In genomic region chr7:111297174-111297902, GRCm38 (mm10) we compare ENCODE assay signal across 8 mouse cellular contexts.
DNase-seq lines count a peak whose midpoint lies in the region; ATAC-seq and TF ChIP-seq lines count a peak whose summit lies in the region.

No protein-coding gene starts in this region.

- H3K27ac ChIP-seq in kidney, adult 2 months (ENCODE audit: insufficient read depth, low read depth, low read length): no peak overlapping the region
- no peak overlapping the region for H3K27ac ChIP-seq in cerebellum, adult 2 months (ENCODE audit: insufficient read depth, low read length)
- no peak overlapping the region for H3K27ac ChIP-seq in hindbrain, postnatal 0 days
- no peak overlapping the region for H3K27ac ChIP-seq in midbrain, embryonic 14.5 days (replicated peaks; ENCODE audit: low read depth, low read length)
- no peak overlapping the region for H3K27ac ChIP-seq in stomach, postnatal 0 days (replicated peaks)
- no peak overlapping the region for H3K27ac ChIP-seq in intestine, embryonic 16.5 days (ENCODE audit: low read length)

- no peaks in the 10 kb centered on the region for H3K27me3 ChIP-seq in kidney, adult 2 months (replicated peaks; ENCODE audit: control insufficient read depth, insufficient read depth, low read length)
- no peaks in the 10 kb centered on the region for H3K27me3 ChIP-seq in cerebellum, adult 2 months (ENCODE audit: control insufficient read depth, insufficient read depth, low read length)
- no peaks in the 10 kb centered on the region for H3K27me3 ChIP-seq in hindbrain, postnatal 0 days (ENCODE audit: insufficient read depth, low read length)
- H3K27me3 ChIP-seq in midbrain, embryonic 14.5 days (ENCODE audit: control insufficient read depth, insufficient read depth, low read length): no peaks in the 10 kb centered on the region
- H3K27me3 ChIP-seq in stomach, postnatal 0 days (ENCODE audit: control insufficient read depth, insufficient read depth, low read length): no peaks in the 10 kb centered on the region
- no peaks in the 10 kb centered on the region for H3K27me3 ChIP-seq in intestine, embryonic 16.5 days (replicated peaks; ENCODE audit: control insufficient read depth, insufficient read depth, low read length)

- WGBS in kidney, adult 2 months: 73% methylated on average over 9 of the region's 9 CpGs
- 46% methylated on average over 9 of the region's 9 CpGs for WGBS in cerebellum, adult 2 months
- WGBS in hindbrain, postnatal 0 days: 44% methylated on average over 9 of the region's 9 CpGs
- WGBS in midbrain, embryonic 14.5 days: 46% methylated on average over 9 of the region's 9 CpGs
- 87% methylated on average over 9 of the region's 9 CpGs for WGBS in stomach, postnatal 0 days
- WGBS in intestine, embryonic 16.5 days: 79% methylated on average over 9 of the region's 9 CpGs

- no peak for TF ChIP-seq POLR2A in kidney, adult 2 months (IDR thresholded peaks at IDR 0.05; ENCODE audit: low read depth, low read length)
- no peak for TF ChIP-seq POLR2A in cerebellum, adult 2 months (IDR thresholded peaks at IDR 0.05; ENCODE audit: borderline replicate concordance, insufficient read depth, low read length)

- no peak for TF ChIP-seq EP300 in stomach, postnatal 0 days (optimal IDR thresholded peaks at IDR 0.05)

- H3K9me3 ChIP-seq in hindbrain, postnatal 0 days (ENCODE audit: low read length): no peaks in the 10 kb centered on the region
- no peaks in the 10 kb centered on the region for H3K9me3 ChIP-seq in midbrain, embryonic 14.5 days (ENCODE audit: control insufficient read depth, low read length)
- no peaks in the 10 kb centered on the region for H3K9me3 ChIP-seq in stomach, postnatal 0 days (ENCODE audit: control insufficient read depth, low read length)
- no peaks in the 10 kb centered on the region for H3K9me3 ChIP-seq in intestine, embryonic 16.5 days (ENCODE audit: control insufficient read depth, low read length)

- ATAC-seq in hindbrain, postnatal 0 days: no peak
- no peak for ATAC-seq in midbrain, embryonic 14.5 days (ENCODE audit: low FRiP score, low TSS enrichment)
- ATAC-seq in stomach, postnatal 0 days (ENCODE audit: low FRiP score, low TSS enrichment): no peak
- ATAC-seq in intestine, embryonic 16.5 days: no peak

- peak; percentile 31 for DNase-seq in kidney, adult 2 months
- DNase-seq in kidney, adult 11 months: no peak
- peak; percentile 26 to 54 for DNase-seq in cerebellum, adult 2 months
- DNase-seq in hindbrain, postnatal 0 days (ENCODE audit: low spot score): peak; percentile 9
- DNase-seq in midbrain, embryonic 14.5 days: peak; percentile 30
- DNase-seq in stomach, postnatal 0 days (ENCODE audit: low spot score): no peak
- no peak for DNase-seq in adrenal gland, postnatal 10 days

- no peak overlapping the region for H3K9ac ChIP-seq in hindbrain, postnatal 0 days (replicated peaks; ENCODE audit: low read length)
- no peak overlapping the region for H3K9ac ChIP-seq in midbrain, embryonic 14.5 days (replicated peaks; ENCODE audit: low read length)
- H3K9ac ChIP-seq in stomach, postnatal 0 days (ENCODE audit: low read length): no peak overlapping the region
- no peak overlapping the region for H3K9ac ChIP-seq in intestine, embryonic 16.5 days (ENCODE audit: low read depth, low read length)

- H3K36me3 ChIP-seq in kidney, adult 2 months (ENCODE audit: control insufficient read depth, insufficient read depth, low read length): no peaks in the 10 kb centered on the region
- H3K36me3 ChIP-seq in hindbrain, postnatal 0 days (ENCODE audit: insufficient read depth, low read length): no peaks in the 10 kb centered on the region
- H3K36me3 ChIP-seq in midbrain, embryonic 14.5 days (ENCODE audit: control insufficient read depth, insufficient read depth, low read length): no peaks in the 10 kb centered on the region
- H3K36me3 ChIP-seq in stomach, postnatal 0 days (ENCODE audit: control insufficient read depth, insufficient read depth, low read length): no peaks in the 10 kb centered on the region
- no peaks in the 10 kb centered on the region for H3K36me3 ChIP-seq in intestine, embryonic 16.5 days (ENCODE audit: control insufficient read depth, insufficient read depth, low read length)

- H3K4me3 ChIP-seq in kidney, adult 2 months (ENCODE audit: insufficient read depth, low read depth, low read length): no peak overlapping the region
- no peak overlapping the region for H3K4me3 ChIP-seq in cerebellum, adult 2 months (replicated peaks; ENCODE audit: insufficient read depth, low read depth, low read length)
- no peak overlapping the region for H3K4me3 ChIP-seq in hindbrain, postnatal 0 days (ENCODE audit: low read length)
- no peak overlapping the region for H3K4me3 ChIP-seq in midbrain, embryonic 14.5 days (replicated peaks; ENCODE audit: low read depth, low read length)
- no peak overlapping the region for H3K4me3 ChIP-seq in stomach, postnatal 0 days (ENCODE audit: low read depth, low read length)
- H3K4me3 ChIP-seq in intestine, embryonic 16.5 days (ENCODE audit: low read length): no peak overlapping the region

- H3K4me1 ChIP-seq in kidney, adult 2 months (ENCODE audit: control insufficient read depth, insufficient read depth, low read length): no peaks in the 10 kb centered on the region
- peaks cover 8% of the 10 kb centered on the region for H3K4me1 ChIP-seq in cerebellum, adult 2 months (ENCODE audit: control insufficient read depth, insufficient read depth, low read length)
- H3K4me1 ChIP-seq in hindbrain, postnatal 0 days (ENCODE audit: insufficient read depth, low read length): peaks cover 5% of the 10 kb centered on the region; the same call in 1 of the 2 replicates
- H3K4me1 ChIP-seq in midbrain, embryonic 14.5 days (ENCODE audit: control insufficient read depth, insufficient read depth, low read length): peaks cover 19% of the 10 kb centered on the region
- H3K4me1 ChIP-seq in stomach, postnatal 0 days (replicated peaks; ENCODE audit: control insufficient read depth, insufficient read depth): no peaks in the 10 kb centered on the region
- H3K4me1 ChIP-seq in intestine, embryonic 16.5 days (ENCODE audit: control insufficient read depth, insufficient read depth, low read length): no peaks in the 10 kb centered on the region

- H3K4me2 ChIP-seq in hindbrain, postnatal 0 days (ENCODE audit: low read depth, low read length): no peak overlapping the region
- no peak overlapping the region for H3K4me2 ChIP-seq in midbrain, embryonic 14.5 days (ENCODE audit: low read length)
- H3K4me2 ChIP-seq in stomach, postnatal 0 days (replicated peaks; ENCODE audit: low read depth): no peak overlapping the region
- no peak overlapping the region for H3K4me2 ChIP-seq in intestine, embryonic 16.5 days (ENCODE audit: low read depth, low read length)

- no peak for TF ChIP-seq CTCF in kidney, adult 2 months (conservative IDR thresholded peaks at IDR 0.05; ENCODE audit: insufficient read depth, insufficient read length, low read depth, low read length)
- TF ChIP-seq CTCF in cerebellum, adult 2 months (IDR thresholded peaks at IDR 0.05; ENCODE audit: borderline replicate concordance, insufficient read depth, low read depth, low read length): no peak
- TF ChIP-seq CTCF in hindbrain, postnatal 0 days (IDR thresholded peaks at IDR 0.05; ENCODE audit: low read depth): no peak
- TF ChIP-seq CTCF in stomach, postnatal 0 days (IDR thresholded peaks at IDR 0.05; ENCODE audit: low read depth): no peak

Comparison
In these comparisons a context has a peak if more than half of its experiments do, and no peak if none do; other contexts are left out.
1. DNase-seq: peak in kidney, adult 2 months (single experiment), cerebellum, adult 2 months (2 of 2), hindbrain, postnatal 0 days (single experiment) and midbrain, embryonic 14.5 days (single experiment); none in kidney, adult 11 months (single experiment), stomach, postnatal 0 days (single experiment) and adrenal gland, postnatal 10 days (single experiment).